Mouse (Mus musculus) cerebellum, adult 2 months (tissue): ENCODE results near the gene Phkb.

Source experiments
- CTCF ChIP-seq: fragments of 200-500 bp; IDR thresholded peaks from 2 replicates; pipeline ENCODE4 v1.5.1; 2011; ENCODE audit warnings: low read depth, mild to moderate bottlenecking, control low read depth, low read length, moderate library complexity, borderline replicate concordance; ENCODE audit not compliant: insufficient read depth
- POLR2A ChIP-seq: fragments of 200-500 bp; IDR thresholded peaks from 2 replicates; pipeline ENCODE4 v1.6.1; 2011; ENCODE audit warnings: low read length, control low read depth, borderline replicate concordance; ENCODE audit not compliant: insufficient read depth

DNA sequence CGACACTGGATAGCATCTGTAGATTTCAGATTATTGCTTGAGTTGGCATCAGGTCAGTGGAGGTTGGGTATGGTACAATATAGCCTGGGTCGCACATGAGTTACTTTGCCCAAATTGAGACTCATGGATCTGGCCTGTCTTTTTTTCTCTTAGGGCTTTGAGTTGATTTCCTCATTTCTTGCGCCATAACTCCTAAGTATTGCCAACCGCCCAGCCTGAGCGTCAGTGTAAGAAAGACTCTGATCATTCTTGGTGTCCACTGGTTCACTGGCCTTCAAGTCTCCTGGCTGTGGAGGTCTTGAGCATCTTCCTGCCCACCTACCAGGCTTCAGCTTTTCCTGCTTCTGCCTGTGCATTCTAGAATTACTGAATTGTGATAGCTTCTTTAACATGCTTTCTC is 104.1 kb downstream of the Phkb start:
- TF ChIP-seq CTCF = no peak
- TF ChIP-seq POLR2A = no peak
